Mouse (Mus musculus): Measurements from ENCODE around the gene Azi2. TPM values are rescaled to one million over a fixed set of nuclear protein-coding genes. Genes with fewer than 3 reads are reported as not detected.

Gene Azi2
- total RNA-seq, 2 experiments from 2014 or later = 71.9 to 73.7 TPM

- DNase-seq = no peak
Measured at GRCm38 (mm10) chr9:118083834-118084233, 43.5 kb downstream of the Azi2 start.

- DNase-seq = no peak
Measured at GRCm38 (mm10) chr9:118099395-118099794, 59.1 kb downstream of the Azi2 start.

GRCm38 (mm10) chr9:118100484-118100883 lies 60.2 kb downstream of the Azi2 start:
- DNase-seq = no peak

- DNase-seq = no peak
Measured at GRCm38 (mm10) chr9:118101802-118102201, 61.5 kb downstream of the Azi2 start.

- DNase-seq = no peak
Measured at GRCm38 (mm10) chr9:118108527-118109011, 68.3 kb downstream of the Azi2 start.

- DNase-seq = no peak
Measured at GRCm38 (mm10) chr9:118109697-118110359, 69.5 kb downstream of the Azi2 start.

- DNase-seq = no peak
Measured at GRCm38 (mm10) chr9:118110360-118110710, 70.0 kb downstream of the Azi2 start.

Small RNAs within 50 kb of the gene (microRNA-seq; reads per million reads assigned to microRNA genes)
- gene Gm22008 = 0 reads per million in 2 experiments

Other genes starting within 250 kb of the Azi2 start
- gene Cmc1, start 109.7 kb downstream of the Azi2 start, total RNA-seq (2021) = 10 to 100 TPM; 25.9 to 27.9 TPM